Mouse (Mus musculus) midbrain, embryonic 11.5 days (tissue): Measurements from ENCODE around the gene Xylb. TPM values are rescaled to one million over a fixed set of nuclear protein-coding genes. Genes with fewer than 3 reads are reported as not detected.

ENCODE experiments used
- ATAC-seq: fragments of 200-750 bp; cut with Nextera tagmentation; 2 replicates; pipeline ENCODE4 v1.8.0; 2017; ENCODE audit warnings: moderate TSS enrichment, moderate library complexity; ENCODE audit not compliant: low FRiP score
- DNase-seq: peaks from one replicate; pipeline ENCODE4 v3.0.0; 2015; ENCODE audit warnings: low spot score; ENCODE audit errors: missing footprints
- H3K27ac ChIP-seq: fragments of 300-500 bp; sonication (generic); 2 replicates; pipeline ENCODE4 v1.5.1; 2014; ENCODE audit warnings: low read depth, low read length
- H3K27me3 ChIP-seq: fragments of 300-500 bp; sonication (generic); 2 replicates; pipeline ENCODE4 v1.6.1; 2014; ENCODE audit warnings: mild to moderate bottlenecking, low read length, moderate library complexity, mixed read lengths; ENCODE audit not compliant: control insufficient read depth, insufficient read depth
- H3K36me3 ChIP-seq: fragments of 300-500 bp; sonication (generic); 2 replicates; pipeline ENCODE4 v1.6.1; 2014; ENCODE audit warnings: mild to moderate bottlenecking, low read length, moderate library complexity, mixed read lengths; ENCODE audit not compliant: control insufficient read depth, insufficient read depth
- H3K4me1 ChIP-seq: fragments of 300-500 bp; sonication (generic); 2 replicates; pipeline ENCODE4 v1.6.1; 2014; ENCODE audit warnings: low read length; ENCODE audit not compliant: control insufficient read depth, insufficient read depth
- H3K4me2 ChIP-seq: fragments of 300-500 bp; sonication (generic); 2 replicates; pipeline ENCODE4 v1.6.1; 2014; ENCODE audit warnings: mild to moderate bottlenecking, moderate library complexity
- H3K4me3 ChIP-seq: fragments of 300-500 bp; sonication (generic); 2 replicates; pipeline ENCODE4 v1.5.1; 2014; ENCODE audit warnings: low read depth, low read length
- H3K9ac ChIP-seq: fragments of 300-500 bp; sonication (generic); 2 replicates; pipeline ENCODE4 v1.6.1; 2014; ENCODE audit warnings: low read length
- H3K9me3 ChIP-seq: fragments of 300-500 bp; sonication (generic); 2 replicates; pipeline ENCODE4 v1.6.1; 2016; ENCODE audit warnings: low read length; ENCODE audit not compliant: control insufficient read depth
- WGBS: fragments of 180-500 bp; shearing (Covaris S2); extraction: QIAGEN DNeasy Blood & Tissue Kit; methylation state at CpG from one replicate; pipeline ENCODE4 v1.1.7; 2014; 5-methylcytosine and 5-hydroxymethylcytosine counted together
- polyA plus RNA-seq: library from polyadenylated mRNA; unstranded; fragments of >200 nt; fragmentation: Nextera tagmentation; extraction: Ambion mirVana; gene quantifications from 2 replicates; pipeline ENCODE4 v1.2.1, GENCODE M21; 2014

The Xylb gene
- polyA plus RNA-seq, 1 experiment from 2014 or later, result 6.5 TPM

DNA sequence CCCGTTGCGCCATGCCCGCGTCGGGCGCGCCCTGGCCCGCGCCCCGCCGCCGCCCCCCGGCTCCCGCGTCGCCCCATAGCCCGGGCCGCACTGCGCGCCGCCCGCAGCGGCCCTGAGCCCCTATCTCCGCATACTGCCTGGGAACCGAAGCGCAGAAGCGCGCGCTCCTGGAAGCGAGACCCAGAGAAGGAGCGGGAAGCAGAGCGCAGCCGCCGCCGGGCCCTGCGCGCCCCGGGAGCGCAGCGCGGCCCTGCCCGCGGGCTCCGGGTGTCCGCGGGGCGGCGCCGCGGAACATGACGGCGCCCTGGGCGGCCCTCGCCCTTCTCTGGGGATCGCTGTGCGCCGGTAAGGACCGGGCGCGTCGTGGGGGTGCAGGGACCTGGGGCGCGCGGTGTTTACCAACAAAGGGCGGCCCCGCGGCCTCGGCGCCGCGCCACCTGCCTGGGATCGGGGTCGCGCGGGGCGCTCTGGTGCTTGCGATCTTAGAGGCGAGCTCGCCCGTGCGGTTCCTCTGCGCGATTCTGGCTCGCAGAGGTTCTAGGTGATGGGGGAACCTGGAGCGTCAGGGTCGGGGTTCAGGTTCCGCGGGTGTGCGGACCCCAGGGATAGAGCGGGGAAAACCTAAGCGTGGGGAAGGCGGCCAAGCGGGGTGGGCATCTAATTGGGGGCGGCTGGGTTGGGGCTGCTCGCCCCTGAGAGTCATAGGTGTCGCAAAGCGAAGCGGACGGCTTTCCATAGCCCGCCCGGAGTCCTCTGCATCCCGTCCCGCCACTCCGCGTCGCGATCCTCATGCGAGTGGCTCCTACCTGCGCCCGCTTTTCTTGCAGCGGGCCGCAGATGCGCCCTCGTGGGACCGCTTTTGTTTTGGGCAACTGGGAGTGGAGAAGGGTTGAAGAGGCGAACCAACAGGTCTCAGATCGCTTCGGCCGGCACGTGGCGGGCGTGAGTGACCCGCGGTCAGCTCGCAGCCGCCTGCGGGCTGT is 45.4 kb downstream of the Xylb start:
- H3K9ac ChIP-seq, result peak overlapping the region; percentile 99
- peak overlapping the region; percentile 86 for H3K4me2 ChIP-seq
- H3K27ac ChIP-seq, result peak overlapping the region; percentile 81
- H3K4me3 ChIP-seq, result peak overlapping the region; percentile 95
- peaks cover 30% of the 10 kb centered on the region for H3K4me1 ChIP-seq
- DNase-seq, result peak; percentile 95
- H3K27me3 ChIP-seq, result no peaks in the 10 kb centered on the region
- ATAC-seq, result peak; percentile 28
- H3K9me3 ChIP-seq, result no peaks in the 10 kb centered on the region
- under 1% methylated on average over 123 of the region's 127 CpGs for WGBS
- H3K36me3 ChIP-seq, result no peaks in the 10 kb centered on the region; the same call in 1 of the 2 replicates

DNA sequence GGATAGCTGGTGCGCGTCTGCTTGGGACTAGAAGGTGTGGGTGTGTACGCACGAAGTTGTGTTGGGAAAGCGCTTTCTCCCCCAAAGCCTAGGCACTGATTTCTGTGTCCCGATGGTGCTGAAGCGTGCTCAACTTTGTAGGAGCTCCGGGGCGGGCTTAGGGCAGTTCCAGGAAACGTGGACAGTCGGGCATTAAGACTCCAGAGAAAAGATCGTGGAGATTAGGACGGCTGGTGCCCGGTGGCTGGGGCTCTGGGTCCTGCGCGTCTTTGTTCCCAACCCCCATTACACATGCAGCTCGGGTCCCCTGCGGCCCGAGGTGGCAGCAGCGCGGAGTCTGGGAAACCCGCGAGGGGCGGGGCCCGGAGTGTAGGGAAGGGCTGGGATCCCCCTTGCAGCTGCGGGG is 46.1 kb downstream of the Xylb start:
- Histone ChIP-seq H3K4me2 (peak overlapping the region; percentile 86), H3K9me3 (no peaks in the 10 kb centered on the region), H3K27me3 (no peaks in the 10 kb centered on the region), H3K36me3 (no peaks in the 10 kb centered on the region; the same call in 1 of the 2 replicates), H3K9ac (peak overlapping the region; percentile 99), H3K4me1 (peaks cover 30% of the 10 kb centered on the region), H3K4me3 (peak overlapping the region; percentile 95), H3K27ac (peak overlapping the region; percentile 81)
- ATAC-seq (peak; percentile 68), DNase-seq (peak; percentile 98)
- WGBS, result under 1% methylated on average over 26 of the region's 26 CpGs

DNA sequence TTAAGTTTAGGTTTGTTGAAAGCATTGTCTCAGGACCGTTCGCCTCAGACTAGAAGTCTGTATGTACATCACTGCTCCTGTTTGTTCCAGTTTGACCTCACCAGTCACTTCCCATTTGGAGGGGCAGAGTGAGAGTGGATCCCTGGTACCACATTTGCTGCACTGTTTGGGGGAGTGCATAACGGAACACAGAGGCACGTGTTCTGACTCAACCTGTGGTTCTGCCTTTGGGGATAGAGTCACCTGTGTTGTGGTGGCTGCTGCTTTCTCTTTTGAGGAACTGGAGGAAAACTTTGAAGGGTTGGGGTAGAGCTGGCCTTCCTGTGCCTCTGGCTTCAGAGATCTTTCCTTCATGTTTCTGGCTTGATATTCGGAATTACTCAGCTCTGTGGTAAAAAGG is 46.9 kb downstream of the Xylb start:
- no peaks in the 10 kb centered on the region for H3K27me3 ChIP-seq
- H3K4me2 ChIP-seq, result peak overlapping the region; percentile 86
- H3K4me3 ChIP-seq, result peak overlapping the region; percentile 95
- ATAC-seq (no peak), DNase-seq (no peak)
- H3K36me3 ChIP-seq, result no peaks in the 10 kb centered on the region; the same call in 1 of the 2 replicates
- WGBS, result 67% methylated on average over 5 of the region's 5 CpGs
- no peaks in the 10 kb centered on the region for H3K9me3 ChIP-seq
- H3K27ac ChIP-seq, result no peak overlapping the region
- peak overlapping the region; percentile 99 for H3K9ac ChIP-seq
- peaks cover 32% of the 10 kb centered on the region for H3K4me1 ChIP-seq

DNA sequence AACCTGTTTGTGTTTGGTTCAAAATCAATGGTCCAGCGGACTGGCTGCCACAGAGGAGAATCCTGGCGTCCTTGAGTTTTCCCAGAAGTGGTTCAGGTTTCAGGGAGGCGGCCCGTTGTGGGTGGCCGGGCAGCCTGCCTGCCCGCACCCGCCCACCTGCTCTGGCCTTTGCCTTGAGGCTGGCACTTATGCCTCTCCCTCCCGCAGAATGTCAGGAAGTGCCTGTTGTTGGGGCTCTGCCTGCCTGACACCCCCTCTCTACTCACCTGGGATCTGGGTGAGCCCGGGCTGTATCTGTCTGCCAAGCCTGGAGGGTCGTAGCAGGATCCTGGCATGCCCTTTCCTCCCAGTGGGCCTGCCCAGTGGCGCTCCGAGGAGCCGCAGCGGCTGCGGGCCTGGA is 50.7 kb downstream of the Xylb start:
- DNase-seq (no peak), ATAC-seq (no peak)
- Histone ChIP-seq H3K4me2 (no peak overlapping the region), H3K4me3 (no peak overlapping the region), H3K27ac (no peak overlapping the region), H3K27me3 (no peaks in the 10 kb centered on the region), H3K9ac (no peak overlapping the region), H3K36me3 (peaks cover 10% of the 10 kb centered on the region; the same call in 1 of the 2 replicates), H3K4me1 (peaks cover 25% of the 10 kb centered on the region), H3K9me3 (peaks cover 6% of the 10 kb centered on the region; the same call in 1 of the 2 replicates)
- WGBS, result 87% methylated on average over 15 of the region's 15 CpGs

DNA sequence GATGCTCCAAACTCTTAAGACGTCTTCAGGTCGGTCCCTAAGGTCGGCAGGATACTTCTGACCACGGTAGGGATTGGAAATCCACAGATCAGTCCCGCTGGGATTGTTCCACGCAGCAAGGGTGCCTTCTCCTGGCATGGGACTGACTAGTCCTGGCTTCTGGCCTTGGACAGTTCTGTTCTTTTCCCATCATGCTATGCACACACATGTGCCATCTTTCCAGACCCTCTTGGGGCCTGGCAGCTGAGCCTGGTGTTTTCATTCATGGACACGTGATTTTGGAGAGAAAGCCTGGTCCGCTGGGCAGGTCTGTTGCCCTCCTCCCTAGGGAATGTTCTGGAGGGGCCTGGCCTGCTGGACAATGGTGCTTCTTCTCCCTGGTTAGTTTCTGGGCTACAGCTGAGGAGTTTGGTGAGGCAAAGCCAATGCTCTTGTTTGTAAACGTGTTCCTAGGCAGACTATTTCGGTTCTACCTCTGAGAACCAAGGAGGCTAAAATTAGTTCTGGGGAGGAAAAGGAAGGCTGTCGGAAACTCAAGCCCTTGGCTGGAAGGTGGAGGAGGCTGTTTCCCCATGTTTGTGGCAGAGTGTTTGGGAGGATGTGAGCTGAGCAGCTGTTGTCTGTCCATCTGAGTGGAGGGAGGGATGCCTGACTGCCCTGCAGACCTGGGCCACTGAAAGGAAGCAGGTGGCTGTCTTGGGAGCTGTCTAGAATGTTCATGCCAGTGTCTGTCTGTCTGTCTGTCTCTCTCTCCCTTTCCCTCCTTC is 51.9 kb downstream of the Xylb start:
- ATAC-seq (no peak), DNase-seq (no peak)
- Histone ChIP-seq H3K27ac (no peak overlapping the region), H3K9ac (no peak overlapping the region), H3K4me3 (no peak overlapping the region), H3K27me3 (no peaks in the 10 kb centered on the region), H3K4me1 (peaks cover 19% of the 10 kb centered on the region), H3K36me3 (peaks cover 11% of the 10 kb centered on the region; the same call in 1 of the 2 replicates), H3K4me2 (no peak overlapping the region), H3K9me3 (peaks cover 6% of the 10 kb centered on the region; the same call in 1 of the 2 replicates)
- 88% methylated on average over 11 of the region's 11 CpGs for WGBS

DNA sequence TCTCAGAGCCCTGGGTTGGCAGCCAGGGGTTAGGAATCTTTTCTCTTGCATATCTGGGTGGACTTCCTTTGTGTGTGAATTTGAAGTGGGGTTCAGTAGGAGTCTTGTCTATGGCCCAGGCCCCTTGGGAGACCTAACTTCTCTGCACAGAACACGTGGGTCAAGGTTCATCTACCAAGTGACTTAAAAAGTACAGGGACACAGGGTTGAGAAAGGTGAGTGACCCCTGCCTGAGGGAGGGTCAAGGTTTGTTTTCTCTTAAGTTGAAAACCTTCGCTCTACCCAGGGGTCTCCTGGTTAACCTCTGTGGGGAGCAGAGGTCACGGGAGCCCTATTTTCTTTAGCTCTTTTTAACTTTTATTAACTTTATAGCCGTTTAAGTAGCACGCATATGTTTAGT is 52.7 kb downstream of the Xylb start:
- no peak overlapping the region for H3K9ac ChIP-seq
- 82% methylated on average over 5 of the region's 5 CpGs for WGBS
- H3K36me3 ChIP-seq, result peaks cover 11% of the 10 kb centered on the region; the same call in 1 of the 2 replicates
- no peak overlapping the region for H3K27ac ChIP-seq
- peaks cover 14% of the 10 kb centered on the region for H3K4me1 ChIP-seq
- ATAC-seq, result no peak
- no peaks in the 10 kb centered on the region for H3K27me3 ChIP-seq
- H3K4me3 ChIP-seq, result no peak overlapping the region
- H3K4me2 ChIP-seq, result no peak overlapping the region
- H3K9me3 ChIP-seq, result peaks cover 6% of the 10 kb centered on the region; the same call in 1 of the 2 replicates
- no peak for DNase-seq

DNA sequence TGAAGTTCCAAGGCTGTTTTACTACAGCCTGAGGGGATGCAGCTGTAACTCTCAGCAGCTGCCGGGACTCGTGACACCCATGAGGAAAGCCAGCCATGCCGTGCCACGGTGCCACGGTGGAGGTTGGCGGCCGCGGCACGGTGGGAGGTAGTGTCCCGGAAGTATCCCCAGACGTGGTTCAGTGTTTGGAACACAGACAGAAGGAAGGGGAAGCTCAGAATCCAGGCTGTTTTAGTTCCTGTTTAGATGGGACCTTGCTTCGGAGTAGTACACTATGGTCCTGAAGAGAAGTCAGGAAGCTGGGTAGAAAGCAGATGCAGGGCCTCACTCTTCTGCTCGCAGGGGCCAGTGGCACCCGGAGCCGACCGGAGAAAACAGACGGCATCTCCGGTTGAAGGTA is 60.8 kb downstream of the Xylb start:
- Histone ChIP-seq H3K27me3 (no peaks in the 10 kb centered on the region), H3K9me3 (no peaks in the 10 kb centered on the region), H3K36me3 (0 out of 2 replicates have a peak, but pooled peaks cover under 1% of the 10 kb centered on the region), H3K4me3 (no peak overlapping the region), H3K9ac (no peak overlapping the region), H3K4me2 (no peak overlapping the region), H3K4me1 (peaks cover 4% of the 10 kb centered on the region; the same call in 1 of the 2 replicates), H3K27ac (no peak overlapping the region; the same call in 1 of the 2 replicates)
- DNase-seq, result no peak
- ATAC-seq, result no peak
- 88% methylated on average over 18 of the region's 18 CpGs for WGBS

DNA sequence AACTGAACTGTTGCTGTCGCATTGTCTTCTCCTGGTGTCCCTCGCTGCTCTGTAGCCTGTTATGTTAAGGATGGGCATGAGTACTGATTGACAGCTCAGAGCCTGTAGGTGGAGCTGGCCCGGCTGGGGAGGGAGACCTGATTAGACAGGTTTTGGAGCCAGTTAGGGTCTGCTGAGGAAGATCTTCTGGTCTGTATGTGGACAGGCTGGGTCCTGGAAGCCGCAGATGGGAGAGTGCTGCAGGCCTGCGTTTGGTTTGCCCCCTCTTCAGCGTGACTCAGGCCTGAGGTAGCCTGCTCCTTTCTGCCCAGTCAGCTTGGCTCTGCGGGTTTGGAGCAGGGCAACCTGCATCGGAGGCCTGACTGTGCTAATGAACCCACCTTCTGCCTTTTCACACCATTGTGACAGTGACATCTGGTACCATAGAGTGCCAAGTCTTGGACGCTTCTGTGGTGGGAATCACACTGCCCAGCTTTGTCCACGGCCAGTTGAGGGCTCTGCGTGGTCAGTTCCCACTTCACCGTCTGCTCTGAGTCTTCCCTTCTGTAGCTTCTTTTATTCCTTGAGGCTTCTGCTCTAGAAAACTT is 62.8 kb downstream of the Xylb start:
- no peak overlapping the region for H3K4me2 ChIP-seq
- 88% methylated on average over 12 of the region's 12 CpGs for WGBS
- no peak overlapping the region for H3K9ac ChIP-seq
- H3K27ac ChIP-seq, result no peak overlapping the region
- DNase-seq, result no peak
- peaks cover 4% of the 10 kb centered on the region; the same call in 1 of the 2 replicates for H3K4me1 ChIP-seq
- no peak for ATAC-seq
- H3K27me3 ChIP-seq, result no peaks in the 10 kb centered on the region
- no peaks in the 10 kb centered on the region for H3K36me3 ChIP-seq
- H3K9me3 ChIP-seq, result no peaks in the 10 kb centered on the region
- no peak overlapping the region for H3K4me3 ChIP-seq
